Mouse (Mus musculus): ENCODE data around the gene Irak1.
A peak's percentile ranks its signal among the peaks of the same experiment; 100 is the strongest.

Irak1 gene

DNA sequence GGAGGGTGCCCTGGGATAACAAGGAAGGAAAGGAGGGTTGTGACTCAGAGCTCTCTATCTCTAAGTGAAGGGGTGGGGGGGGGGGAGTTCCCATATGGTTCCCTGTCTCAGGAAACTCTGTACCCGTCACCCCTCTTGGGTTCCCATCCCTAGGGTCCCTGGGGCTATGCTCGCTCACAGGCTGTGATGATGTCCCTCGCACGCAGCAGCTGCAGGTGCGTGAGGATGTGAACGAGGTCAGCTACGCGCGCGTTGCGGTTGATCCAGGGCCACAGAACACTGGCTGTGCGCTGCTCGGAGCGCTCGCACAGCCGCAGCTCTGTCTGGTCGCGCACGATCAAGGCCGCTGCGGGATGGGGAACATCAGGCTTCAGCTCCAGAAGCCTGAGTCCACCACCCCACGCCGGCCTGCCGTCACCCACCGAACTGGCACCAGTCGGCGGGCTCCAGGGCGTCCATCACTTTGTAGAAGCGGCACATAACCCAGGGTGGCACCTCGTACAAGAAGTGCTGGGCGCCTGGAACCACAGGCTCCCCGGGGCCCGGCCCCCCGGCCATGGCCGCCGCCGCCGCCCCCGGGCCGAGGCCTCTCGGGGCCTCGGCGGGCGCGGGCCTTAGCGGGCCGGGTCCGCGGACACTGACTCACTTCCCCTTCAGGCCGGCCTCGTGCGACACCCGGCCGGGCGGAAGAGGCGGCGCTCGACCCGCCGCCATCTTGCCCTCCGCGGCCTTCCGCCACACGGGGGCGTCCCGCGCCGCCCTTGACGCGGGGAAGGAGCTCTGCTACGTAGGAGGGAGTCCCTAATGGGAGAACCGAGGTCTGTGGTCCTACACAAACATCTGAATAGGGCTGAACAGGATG, at the start of gene Irak1:
Gene Irak1 (minus strand): TSS at position 731 of the 862 bp plus-strand sequence.
- DNase-seq (ENCODE audit: low spot score in 2 of 2): peak; percentile 49 to 81

DNA sequence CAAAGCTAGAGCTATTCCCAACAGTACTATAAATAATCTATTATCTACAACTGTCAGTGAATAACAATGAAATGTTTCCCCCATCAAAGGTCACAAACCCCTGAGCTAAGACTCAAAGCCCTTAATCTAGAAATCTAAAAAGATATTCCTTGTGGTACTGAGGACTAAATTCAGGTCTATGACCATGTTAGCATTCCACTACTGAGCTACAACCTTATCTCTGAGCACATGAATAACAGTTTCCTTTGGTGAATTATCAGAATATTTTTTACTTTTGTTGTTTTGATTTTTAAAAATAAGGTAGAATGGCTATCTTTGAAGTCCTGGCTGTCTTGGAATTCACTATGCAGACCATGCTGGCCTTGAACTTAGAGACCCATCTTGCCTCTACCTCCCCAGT, 47.1 kb upstream of the Irak1 start:
- no peak for DNase-seq (ENCODE audit: low spot score in 2 of 2)

DNA sequence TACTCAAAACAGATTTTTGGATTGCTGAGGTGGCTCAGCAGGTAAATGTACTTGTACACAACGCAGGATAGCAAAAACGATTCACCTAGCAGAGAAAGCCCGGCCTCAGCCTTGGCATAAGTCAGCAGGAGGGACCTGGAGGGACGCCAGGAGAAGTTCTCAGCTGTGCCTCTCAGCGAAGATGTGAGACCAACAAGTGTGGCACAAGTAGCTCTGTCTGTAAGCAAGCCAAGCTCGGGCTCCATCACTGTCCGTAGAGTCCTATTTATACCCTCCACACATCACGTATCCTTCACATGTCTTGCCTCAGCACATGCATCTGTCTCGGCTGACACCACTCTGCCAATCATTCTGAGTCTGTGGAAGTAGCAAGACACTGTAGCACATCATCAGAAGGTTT, 44.2 kb upstream of the Irak1 start:
- DNase-seq (ENCODE audit: low spot score in 2 of 2): peak in 1 of 2 experiments; percentile 2

DNA sequence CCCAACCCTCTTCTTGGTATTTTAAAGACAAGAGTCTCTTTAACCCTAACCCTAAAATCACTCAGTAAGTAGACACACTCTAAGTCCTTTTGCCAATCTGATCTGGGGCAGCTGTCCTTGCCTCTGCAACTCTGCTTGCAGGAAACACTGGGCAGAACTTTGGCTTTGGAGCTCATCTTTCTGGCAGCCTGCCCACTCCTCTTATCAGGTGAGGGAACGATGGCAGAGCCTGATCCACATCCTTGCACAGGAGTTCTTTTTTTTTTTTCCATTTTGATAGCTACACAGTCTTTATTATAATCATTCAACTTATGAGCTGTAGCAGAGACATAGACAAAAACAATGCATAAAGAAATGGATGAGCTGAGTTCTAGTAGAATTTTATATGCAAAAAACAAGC, 21.4 kb upstream of the Irak1 start:
- DNase-seq (ENCODE audit: low spot score in 2 of 2): no peak

DNA sequence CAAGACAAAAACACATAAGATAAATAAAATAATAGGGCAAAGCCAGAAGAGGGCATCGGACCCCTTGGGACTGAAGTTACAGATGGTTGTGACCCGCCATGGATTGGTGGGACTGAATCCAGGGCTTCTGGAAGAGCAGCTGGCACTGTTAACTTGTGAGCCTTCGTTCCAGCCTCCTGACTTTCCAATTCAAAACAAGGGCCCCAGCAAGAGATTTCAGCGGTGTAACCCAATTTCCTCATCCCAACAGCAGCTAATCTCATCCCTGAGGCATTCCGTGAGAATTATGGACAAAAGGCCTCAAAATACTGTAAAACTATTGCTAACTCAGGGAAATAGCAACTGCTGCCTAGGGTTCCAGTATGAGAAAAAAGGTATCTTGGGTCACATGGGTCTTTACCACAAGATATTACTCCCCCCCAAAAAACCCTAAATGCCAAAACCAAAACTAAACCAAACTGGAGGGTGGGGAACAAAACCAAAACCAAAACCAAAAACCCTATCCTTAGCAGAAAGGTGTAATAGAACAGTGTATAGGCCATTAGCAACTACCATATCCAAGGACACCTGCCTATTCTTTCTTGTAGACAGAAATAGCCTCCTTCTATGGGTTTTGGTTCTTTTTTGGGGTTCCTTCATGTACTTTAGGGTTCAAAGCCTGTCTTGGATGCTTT, 14.1 kb upstream of the Irak1 start:
- no peak for DNase-seq (ENCODE audit: low spot score in 2 of 2)

DNA sequence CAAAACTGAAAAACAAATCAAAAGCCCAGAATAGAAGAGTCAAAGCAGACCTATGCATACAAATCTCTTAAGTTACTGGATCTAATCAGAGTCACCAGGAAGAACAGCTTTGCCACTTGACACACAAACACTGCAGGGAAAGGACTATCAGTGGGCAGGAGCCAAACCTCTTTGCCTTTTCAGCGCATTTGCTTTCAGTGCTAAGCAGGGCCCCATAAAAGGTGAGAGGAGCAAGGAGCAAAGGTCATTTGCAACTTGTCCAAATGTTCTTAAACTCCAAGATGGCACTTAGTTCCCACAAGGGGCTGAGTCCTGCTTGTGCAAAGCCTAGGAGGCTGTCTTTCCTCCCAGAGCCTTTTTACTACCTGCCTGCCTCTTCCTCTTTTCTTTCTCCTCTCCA, 6.3 kb upstream of the Irak1 start:
- no peak for DNase-seq (ENCODE audit: low spot score in 2 of 2)

DNA sequence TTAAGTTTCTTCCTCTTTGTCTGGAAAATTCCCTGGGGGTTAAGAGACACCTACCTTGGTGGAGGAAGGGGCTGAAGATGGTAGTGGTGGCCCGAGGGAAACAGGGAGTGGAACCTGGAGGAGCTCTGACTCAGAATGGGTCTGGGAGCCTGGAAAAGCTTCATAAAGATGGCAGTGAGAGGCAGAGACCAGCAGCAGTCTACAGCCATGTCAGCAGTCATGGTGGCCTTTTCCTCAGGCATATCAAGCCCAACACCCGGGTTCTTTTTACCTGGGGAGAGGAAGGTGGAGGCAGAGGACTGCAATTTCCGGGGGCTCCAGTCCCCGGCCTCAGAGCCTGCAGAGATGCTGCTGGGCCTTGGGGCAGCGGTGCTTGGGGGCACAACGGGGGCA, 927 bp downstream of the Irak1 start:
- DNase-seq (ENCODE audit: low spot score in 2 of 2): no peak

DNA sequence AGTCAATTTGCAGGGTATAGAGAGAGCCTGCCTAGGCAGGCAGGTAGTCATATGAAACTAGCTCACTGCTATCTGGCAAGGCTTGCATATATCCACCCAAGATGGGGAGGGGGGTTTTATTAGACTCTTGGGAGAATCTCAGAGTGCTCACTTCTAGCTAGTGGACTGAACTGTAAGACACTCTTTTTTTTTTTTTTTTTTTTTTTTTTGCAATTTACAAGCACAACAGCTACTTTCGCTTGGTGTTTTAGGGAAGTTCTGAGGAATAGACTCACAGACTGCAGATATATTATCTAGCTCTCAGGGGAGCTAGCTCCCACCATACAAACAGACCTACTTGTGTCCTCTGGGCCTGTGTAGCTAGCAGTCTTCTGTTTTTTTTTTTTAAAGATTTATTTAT, 9.1 kb downstream of the Irak1 start:
- DNase-seq (ENCODE audit: low spot score in 2 of 2): no peak

DNA sequence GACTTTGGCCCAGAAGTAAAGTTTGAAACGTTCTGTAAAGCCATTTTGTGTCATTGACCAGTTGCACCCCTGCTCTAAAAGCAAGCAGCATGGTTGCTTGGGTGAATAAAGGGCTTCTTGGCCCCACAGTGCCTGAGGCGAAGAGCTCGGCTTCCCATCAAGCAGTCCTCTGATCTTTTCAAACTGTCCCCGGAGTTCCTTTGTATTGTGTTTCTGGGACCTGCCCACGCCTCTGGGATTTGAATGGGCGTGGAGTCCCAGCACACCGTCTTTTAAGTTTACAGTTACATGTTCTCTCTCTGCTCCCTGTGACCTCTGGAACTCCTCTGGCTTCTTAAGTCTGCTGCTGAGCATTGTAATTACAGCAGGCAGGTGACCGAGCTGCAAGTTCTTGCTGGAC, 15.7 kb downstream of the Irak1 start:
- no peak for DNase-seq (ENCODE audit: low spot score in 2 of 2)

DNA sequence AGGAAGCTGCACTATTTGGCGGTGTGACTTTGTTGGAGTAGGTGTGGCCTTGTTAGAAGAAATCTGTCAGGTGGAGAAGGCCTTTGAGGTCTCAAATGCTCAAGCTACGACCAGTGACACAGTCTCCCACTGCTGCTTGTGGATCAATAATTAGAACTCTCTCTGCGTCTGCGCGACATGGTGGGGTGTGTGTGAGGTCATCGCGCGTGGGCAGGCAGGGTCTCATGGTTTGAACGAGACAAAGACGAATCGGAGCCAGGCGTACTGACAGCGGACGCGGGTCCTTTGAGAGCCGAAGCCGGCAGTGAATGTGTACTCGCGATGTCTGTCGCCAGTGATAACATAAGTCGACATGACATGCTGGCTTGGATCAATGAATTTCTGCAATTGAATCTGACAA, 17.3 kb downstream of the Irak1 start:
- DNase-seq (ENCODE audit: low spot score in 2 of 2): no peak

DNA sequence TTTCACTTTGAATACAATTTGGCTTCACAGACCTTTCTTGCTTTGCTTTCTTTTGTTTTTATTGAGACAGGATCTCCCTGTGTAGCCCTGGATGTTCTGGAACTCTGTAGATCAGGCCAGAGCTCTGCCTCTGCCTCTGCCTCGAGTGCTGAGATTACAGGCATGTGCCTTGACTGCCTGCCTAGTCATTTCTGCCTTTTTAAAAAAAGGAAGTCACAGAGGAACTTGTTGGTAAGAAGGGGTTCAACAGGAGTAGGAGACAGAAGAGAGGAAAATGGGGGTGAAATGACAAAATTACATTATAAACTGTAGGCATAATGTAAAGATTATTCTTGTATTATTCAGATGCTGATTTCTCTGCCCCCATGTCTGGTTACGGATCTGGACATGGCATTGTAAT, 20.1 kb downstream of the Irak1 start:
- DNase-seq (ENCODE audit: low spot score in 2 of 2): no peak

DNA sequence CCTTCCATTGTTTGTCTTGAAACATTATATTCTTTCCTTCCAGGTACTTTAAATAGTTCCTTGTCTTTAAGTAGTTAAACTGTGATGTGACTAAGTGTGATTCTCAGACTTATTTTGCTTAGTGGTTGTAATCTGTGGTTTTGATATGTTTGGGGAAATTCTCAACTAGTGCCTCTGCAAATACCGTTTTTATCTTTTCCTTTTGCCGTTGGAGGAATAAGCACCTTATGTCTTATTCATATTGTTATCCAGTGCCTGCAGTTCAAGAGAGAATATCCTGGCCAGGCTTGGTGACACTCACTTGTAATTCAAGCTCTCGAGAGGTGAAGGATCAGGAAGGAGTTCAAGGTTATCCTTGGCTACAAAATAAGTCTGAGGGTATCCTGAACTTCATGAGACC, 22.7 kb downstream of the Irak1 start:
- DNase-seq (ENCODE audit: low spot score in 2 of 2): no peak

DNA sequence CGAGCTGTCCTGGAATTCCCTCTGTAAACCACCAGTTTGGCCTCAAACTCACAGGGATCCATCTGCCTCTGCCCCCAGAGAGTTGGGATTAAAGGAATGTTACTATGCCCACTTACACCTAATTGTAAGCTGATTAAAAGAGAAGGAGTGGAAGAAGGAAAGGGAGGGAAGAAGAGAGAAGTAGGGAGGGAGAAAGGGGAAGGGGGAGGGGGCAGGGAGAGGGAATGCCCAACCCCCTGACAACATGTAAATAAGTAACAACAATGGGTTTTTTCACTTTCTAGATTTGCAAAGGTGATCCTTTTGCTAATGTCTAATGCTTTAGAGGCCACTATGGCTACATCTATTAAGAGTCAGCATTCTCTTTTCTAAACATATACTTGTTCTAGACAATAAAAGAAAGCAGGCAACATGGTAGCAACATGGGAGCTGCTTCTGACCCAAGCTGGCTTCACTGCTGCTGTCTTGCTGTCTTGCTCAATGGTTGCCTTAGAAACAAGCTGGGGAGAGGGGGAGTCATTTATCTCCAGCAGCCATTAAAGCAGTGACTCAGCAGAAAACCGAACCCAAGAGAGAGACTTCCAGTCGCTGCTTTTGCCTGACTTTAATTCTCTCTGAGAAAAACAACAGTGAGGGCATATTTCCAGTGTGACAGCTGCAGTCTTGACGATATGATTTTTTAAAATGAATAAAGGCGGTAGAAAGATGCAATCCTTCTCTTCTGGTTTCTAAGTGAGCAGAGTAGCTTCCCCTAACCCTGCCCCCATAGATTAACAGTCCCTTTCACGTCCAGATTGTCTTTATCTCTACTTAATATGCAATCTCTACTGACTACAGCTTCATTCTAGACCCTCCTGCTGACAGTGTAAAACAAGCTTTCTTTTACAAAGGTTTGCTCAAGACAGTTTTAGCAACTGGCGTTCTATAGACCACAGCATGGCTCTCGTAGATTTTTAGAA, 24.5 kb downstream of the Irak1 start:
- no peak for DNase-seq (ENCODE audit: low spot score in 2 of 2)

DNA sequence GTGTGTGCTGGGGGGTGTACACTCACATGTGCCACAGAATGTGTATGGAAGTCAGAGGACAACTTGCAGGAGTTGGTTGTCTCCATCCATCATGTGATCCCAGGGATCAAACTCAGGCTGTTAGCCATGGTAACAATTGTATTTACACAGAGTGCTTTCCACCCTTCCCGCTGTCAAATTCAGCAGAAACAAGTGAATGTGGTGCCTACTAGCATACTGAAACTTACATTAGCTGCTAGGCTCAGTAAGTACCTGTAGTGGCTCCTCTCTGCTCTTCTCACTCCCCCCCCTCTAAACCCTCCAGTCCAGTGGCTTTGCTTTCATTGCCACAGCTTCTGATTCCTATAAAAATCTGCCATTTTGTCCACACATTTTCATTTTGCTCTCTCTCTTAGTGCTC, 45.9 kb downstream of the Irak1 start:
- DNase-seq (ENCODE audit: low spot score in 2 of 2): no peak

DNA sequence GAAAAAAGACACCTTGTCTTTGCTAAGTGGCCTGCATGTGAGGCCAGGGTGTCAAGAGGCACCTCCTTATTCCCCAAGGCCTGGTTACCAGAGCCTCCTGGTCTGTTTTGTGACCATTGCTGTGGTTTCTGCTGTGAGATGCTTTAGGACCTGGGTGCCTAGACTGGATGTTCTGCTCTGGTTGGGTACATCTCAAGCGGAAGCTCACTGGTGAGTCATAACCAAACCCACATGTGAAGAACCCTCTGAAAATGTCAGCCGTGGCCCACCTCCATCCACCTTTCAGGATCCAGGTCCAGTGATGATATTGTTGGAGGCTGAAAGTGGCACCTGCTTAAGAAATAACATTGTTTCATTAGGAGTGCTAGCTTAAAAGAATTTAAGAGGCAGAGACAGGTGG, 47.4 kb downstream of the Irak1 start:
- DNase-seq (ENCODE audit: low spot score in 2 of 2): no peak

DNA sequence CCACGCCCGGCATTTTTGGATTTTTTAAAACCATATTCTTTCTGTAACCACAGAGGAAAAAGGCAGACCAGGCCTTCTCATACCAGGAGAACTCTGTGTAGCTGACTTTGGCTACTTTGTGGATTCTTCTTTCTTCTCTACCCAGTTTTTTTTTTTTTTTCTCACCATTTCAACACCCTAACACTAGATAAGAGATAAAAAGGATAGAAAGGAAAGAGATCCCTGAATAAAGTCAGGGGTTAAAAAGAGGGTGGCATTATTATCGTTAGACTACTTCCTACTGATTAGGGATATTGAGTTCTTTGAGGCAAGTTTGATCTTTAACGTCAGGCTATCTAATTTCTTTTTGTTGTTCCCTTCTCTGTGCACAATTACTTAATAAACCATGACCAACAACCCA, 50.9 kb downstream of the Irak1 start:
- no peak for DNase-seq (ENCODE audit: low spot score in 2 of 2)

DNA sequence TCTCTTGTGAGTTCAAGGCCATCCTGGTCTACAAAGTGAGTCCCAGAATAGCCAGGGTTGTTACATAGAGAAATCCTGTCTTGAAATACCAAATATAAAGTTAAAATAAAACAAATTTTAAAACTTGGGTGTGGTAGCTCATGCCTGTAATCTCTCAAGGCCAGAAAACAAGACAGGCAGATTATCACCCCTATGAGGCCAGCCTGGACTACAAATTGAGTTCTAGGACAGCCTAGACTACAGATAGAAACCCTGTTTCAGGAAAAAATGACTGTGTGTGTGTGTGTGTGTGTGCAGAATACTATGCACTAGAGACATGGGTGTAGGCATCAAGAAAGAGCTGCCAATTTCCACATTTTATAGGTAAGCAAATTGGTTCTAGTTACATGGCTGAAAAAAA, 52.9 kb downstream of the Irak1 start:
- no peak for DNase-seq (ENCODE audit: low spot score in 2 of 2)

DNA sequence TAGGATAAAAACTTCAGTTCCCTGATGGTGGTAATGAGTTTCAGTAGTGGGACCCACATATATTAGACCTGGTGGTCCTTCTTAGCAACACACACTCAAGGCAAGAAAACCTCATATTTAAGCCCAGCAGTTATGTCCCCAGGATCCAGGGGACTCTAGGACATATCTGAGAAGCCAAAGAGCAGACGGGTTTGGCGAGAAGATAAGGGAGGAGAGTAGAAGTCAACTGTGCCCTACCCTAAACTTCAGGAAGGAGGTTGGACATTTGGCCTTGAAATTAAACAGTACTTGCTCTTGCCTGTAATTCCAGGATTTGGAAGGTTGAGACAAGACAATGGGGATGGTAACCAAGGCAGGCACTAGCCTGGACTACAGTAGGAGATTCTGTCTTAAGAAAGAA, 54.0 kb downstream of the Irak1 start:
- DNase-seq (ENCODE audit: low spot score in 2 of 2): no peak

DNA sequence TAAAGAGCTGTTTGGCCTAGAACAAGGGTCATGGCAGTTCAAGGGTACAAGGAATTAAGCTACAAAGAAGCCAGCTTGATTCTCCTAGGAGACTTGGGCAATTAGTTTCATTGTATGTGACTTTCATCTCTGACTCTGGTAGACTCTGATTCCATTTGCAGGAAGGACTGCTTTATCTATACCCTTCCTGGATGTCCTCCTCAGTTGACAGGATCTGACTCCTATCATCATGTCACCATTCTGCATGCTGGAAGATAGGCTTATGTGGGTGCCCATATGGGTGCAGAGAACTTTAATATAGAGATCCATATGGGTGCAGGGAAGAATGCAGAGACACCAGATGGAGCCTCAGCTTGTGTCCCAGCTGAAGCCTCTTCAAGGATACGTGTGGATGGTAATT, 54.6 kb downstream of the Irak1 start:
- DNase-seq (ENCODE audit: low spot score in 2 of 2): no peak

DNA sequence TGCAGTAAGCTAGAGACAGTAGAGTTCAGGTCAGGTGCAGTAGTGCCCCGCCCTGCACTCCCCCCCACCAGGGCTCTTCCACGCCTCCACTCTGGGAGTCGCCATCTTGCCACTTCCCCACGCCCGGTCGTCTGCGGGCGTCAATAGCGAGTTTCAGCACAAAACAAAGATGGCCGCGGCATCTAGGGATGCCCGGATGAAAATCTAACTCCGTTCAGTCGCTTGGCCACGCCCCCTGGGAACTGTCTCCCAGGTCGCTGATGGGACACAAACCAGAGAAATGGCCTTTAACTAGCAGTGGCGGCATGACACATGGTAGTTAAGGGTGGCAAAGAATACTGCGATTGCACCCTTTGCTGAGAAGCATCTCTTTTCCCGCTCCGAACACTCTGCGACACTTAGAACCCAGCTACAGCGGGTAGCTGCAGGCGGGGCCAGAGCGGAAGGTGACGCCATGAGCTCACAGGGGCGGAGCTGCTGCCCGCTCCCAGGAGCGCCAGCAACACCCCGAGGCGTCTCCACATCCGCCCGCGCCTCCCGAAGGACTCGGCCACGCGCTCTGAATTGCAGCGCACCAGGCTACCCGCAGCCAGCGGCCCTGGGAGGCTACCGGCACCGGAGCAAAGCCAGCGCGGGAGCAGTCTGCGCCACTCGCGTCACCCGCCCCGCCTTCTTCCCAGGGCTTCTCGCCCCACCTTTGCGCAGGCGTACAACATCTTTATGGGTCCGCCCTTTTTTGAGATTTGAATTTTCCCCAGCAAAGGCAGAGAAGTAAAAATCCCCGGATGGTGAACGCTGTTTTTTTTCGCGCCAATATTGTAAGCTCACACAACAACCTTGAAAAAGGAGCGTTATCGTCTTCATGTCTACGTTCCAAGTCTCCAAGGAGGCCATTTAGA, 56.3 kb downstream of the Irak1 start:
- DNase-seq (ENCODE audit: low spot score in 2 of 2): peak; percentile 63 to 77

All from cerebellum, postnatal 4 days (tissue).